Mouse (Mus musculus): ENCODE measurements around the gene Naaladl2.

- TF ChIP-seq CTCF (IDR thresholded peaks at IDR 0.05; ENCODE audit: control insufficient read depth, insufficient read depth, low read length) (no peak), POLR2A (IDR thresholded peaks at IDR 0.05; ENCODE audit: borderline replicate concordance, control insufficient read depth, low read depth, low read length) (no peak)
These were observed 238.6 kb downstream of the Naaladl2 start for GRCm38 (mm10) chr3:24905425-24905960.
